Mouse (Mus musculus): ENCODE results near the gene Rbms1. TPM values are rescaled to one million over a fixed set of nuclear protein-coding genes. Genes with fewer than 3 reads are reported as not detected.
A peak's percentile ranks its signal among the peaks of the same experiment; 100 is the strongest.

Rbms1 gene
- polyA plus RNA-seq, 1 experiment from 2014 or later = 55.6 TPM

DNA sequence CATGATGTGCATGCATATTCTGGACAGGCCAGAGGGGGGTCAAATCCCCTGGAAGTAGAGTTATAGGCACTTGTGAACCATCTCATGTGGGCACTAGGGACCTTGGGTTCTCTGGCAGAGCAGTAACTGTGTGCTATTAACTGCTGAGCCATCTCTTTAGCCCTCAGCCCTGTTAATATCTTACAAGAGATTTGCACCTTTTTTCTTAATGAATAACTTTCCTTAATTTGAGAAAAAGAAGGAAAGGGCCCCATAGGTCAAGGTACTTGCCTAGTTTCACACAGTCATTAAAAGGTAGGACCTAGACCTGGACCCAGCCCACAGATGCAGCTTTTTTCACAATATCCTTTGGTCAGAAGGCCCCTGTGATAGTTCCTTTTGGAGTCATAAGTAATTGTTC lies 246.4 kb downstream of the Rbms1 start:
- Histone ChIP-seq H3K9me3 (ENCODE audit: control insufficient read depth, low read length) (no peaks in the 10 kb centered on the region), H3K4me2 (ENCODE audit: low read depth, low read length) (no peak overlapping the region), H3K4me3 (ENCODE audit: low read depth, low read length) (no peak overlapping the region), H3K36me3 (ENCODE audit: control insufficient read depth, insufficient read depth, low read length) (no peaks in the 10 kb centered on the region), H3K4me1 (ENCODE audit: control insufficient read depth, insufficient read depth, low read length) (peaks cover 17% of the 10 kb centered on the region), H3K9ac (replicated peaks; ENCODE audit: low read depth, low read length) (no peak overlapping the region), H3K27me3 (ENCODE audit: control insufficient read depth, insufficient read depth, low read length) (no peaks in the 10 kb centered on the region), H3K27ac (ENCODE audit: low read depth, low read length) (no peak overlapping the region)
- ATAC-seq (ENCODE audit: low read depth) = no peak

DNA sequence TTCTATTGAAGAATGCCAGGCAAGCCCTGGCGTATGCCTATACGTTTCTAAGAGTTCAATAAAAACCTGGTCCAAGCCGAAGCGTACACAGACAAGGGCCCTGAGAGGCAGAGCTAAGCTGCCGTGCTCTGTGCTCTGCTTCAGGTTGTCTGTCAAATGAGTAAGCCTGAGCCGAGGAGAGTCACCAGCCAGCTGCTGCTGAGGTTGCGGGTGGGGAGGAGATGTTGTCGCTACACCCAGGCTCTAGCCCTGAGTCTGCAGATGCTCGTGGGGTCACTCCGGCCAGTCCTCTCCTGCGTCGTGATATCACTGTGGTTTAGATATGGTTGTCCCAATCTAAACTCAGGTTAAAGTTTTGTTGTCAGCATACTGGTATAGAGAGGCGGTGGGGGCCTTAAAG lies 247.2 kb downstream of the Rbms1 start:
- WGBS = 83% methylated on average over 13 of the region's 13 CpGs
- ATAC-seq (ENCODE audit: low read depth) = no peak
- H3K4me1 ChIP-seq (ENCODE audit: control insufficient read depth, insufficient read depth, low read length) = peaks cover 17% of the 10 kb centered on the region

DNA sequence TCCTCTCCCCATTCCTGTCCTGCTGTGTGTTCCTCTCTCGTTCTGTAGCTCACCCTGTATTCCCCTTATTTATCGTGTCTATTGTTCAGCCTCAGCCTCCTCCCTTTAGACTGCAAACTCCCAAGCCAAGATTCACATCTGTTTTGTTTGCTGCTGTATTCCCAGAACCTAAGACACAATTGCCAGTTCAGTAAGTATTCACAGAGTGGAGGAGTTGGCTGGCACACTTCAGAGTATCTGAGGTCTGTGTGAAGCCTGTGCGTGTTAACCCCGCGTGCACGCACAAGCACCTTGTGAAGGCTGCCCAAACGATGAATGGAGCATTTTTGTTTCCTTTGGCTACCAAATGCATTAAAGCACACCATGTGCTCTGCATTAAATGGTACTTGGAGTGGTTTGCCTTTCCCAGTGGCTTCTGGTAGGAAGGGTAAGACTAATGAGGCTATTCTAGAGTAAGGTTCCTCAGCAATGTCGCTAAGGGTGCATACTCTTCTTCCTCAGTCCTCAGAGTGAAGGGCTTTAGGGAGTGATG lies 248.0 kb downstream of the Rbms1 start:
- ATAC-seq (ENCODE audit: low read depth) = peak; percentile 32; the same call in 1 of the 2 replicates
- H3K4me3 ChIP-seq (ENCODE audit: low read depth, low read length) = no peak overlapping the region
- H3K27ac ChIP-seq (ENCODE audit: low read depth, low read length) = peak overlapping the region; percentile 31; the same call in 1 of the 2 replicates
- 48% methylated on average over 8 of the region's 8 CpGs for WGBS
- H3K36me3 ChIP-seq (ENCODE audit: control insufficient read depth, insufficient read depth, low read length) = no peaks in the 10 kb centered on the region
- H3K9ac ChIP-seq (replicated peaks; ENCODE audit: low read depth, low read length) = no peak overlapping the region
- H3K4me1 ChIP-seq (ENCODE audit: control insufficient read depth, insufficient read depth, low read length) = peaks cover 17% of the 10 kb centered on the region
- no peaks in the 10 kb centered on the region for H3K27me3 ChIP-seq (ENCODE audit: control insufficient read depth, insufficient read depth, low read length)
- no peaks in the 10 kb centered on the region for H3K9me3 ChIP-seq (ENCODE audit: control insufficient read depth, low read length)
- H3K4me2 ChIP-seq (ENCODE audit: low read depth, low read length) = no peak overlapping the region

More for the DNA sequence above, 247.2 kb downstream of the Rbms1 start:
- H3K9ac ChIP-seq (replicated peaks; ENCODE audit: low read depth, low read length) = no peak overlapping the region
- no peaks in the 10 kb centered on the region for H3K27me3 ChIP-seq (ENCODE audit: control insufficient read depth, insufficient read depth, low read length)
- no peak overlapping the region for H3K4me3 ChIP-seq (ENCODE audit: low read depth, low read length)
- no peak overlapping the region for H3K4me2 ChIP-seq (ENCODE audit: low read depth, low read length)
- H3K36me3 ChIP-seq (ENCODE audit: control insufficient read depth, insufficient read depth, low read length) = no peaks in the 10 kb centered on the region
- no peak overlapping the region for H3K27ac ChIP-seq (ENCODE audit: low read depth, low read length)
- H3K9me3 ChIP-seq (ENCODE audit: control insufficient read depth, low read length) = no peaks in the 10 kb centered on the region

DNA sequence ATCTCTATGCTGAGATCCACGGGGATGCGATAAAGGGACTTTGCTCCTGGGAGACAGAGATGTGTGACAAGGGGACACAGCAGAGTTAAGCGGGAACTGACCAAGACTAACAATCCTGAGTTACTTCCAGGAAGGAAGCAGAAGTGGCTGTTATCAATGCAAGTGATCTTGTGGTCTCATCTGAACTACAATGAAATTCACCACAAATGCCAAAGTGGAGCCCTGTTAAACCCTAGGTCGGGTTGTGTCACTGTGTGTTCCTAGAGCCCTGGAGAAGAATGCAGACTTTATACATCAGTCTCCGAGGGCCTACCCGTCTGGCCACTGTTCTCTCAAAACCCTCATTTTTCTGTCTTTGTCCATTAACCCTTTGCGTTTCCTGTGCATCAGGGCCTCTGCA lies 248.5 kb downstream of the Rbms1 start:
- Histone ChIP-seq H3K4me3 (ENCODE audit: low read depth, low read length) (no peak overlapping the region), H3K9me3 (ENCODE audit: control insufficient read depth, low read length) (no peaks in the 10 kb centered on the region), H3K36me3 (ENCODE audit: control insufficient read depth, insufficient read depth, low read length) (no peaks in the 10 kb centered on the region), H3K4me2 (ENCODE audit: low read depth, low read length) (no peak overlapping the region), H3K27me3 (ENCODE audit: control insufficient read depth, insufficient read depth, low read length) (no peaks in the 10 kb centered on the region), H3K9ac (replicated peaks; ENCODE audit: low read depth, low read length) (no peak overlapping the region), H3K27ac (ENCODE audit: low read depth, low read length) (no peak overlapping the region; the same call in 1 of the 2 replicates), H3K4me1 (ENCODE audit: control insufficient read depth, insufficient read depth, low read length) (peaks cover 17% of the 10 kb centered on the region)
- WGBS = 37% methylated on average over 7 of the region's 7 CpGs
- ATAC-seq (ENCODE audit: low read depth) = 0 out of 2 replicates have a peak, but pooled peaks have one; percentile 18

DNA sequence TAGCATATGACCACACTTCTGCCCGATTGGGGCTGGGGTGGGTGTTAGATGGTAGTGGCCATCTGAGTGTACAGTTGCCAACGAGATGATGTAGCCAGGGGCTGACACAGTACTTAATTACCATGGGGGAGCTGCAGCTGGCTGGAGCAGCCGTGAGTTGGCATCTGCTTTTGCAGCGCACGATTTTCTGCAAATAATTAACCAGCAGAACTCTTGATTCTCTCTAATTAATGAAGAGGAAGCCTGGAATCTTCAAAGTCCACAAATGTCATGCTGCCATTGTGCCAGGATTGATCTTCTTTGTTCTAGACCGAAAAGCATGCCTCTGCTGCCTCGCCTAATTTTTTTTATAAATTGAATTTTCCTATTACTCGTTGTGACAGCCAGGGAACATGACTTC lies 249.1 kb downstream of the Rbms1 start:
- Histone ChIP-seq H3K4me3 (ENCODE audit: low read depth, low read length) (no peak overlapping the region), H3K4me1 (ENCODE audit: control insufficient read depth, insufficient read depth, low read length) (peaks cover 17% of the 10 kb centered on the region), H3K36me3 (ENCODE audit: control insufficient read depth, insufficient read depth, low read length) (no peaks in the 10 kb centered on the region), H3K9me3 (ENCODE audit: control insufficient read depth, low read length) (no peaks in the 10 kb centered on the region), H3K27me3 (ENCODE audit: control insufficient read depth, insufficient read depth, low read length) (no peaks in the 10 kb centered on the region), H3K27ac (ENCODE audit: low read depth, low read length) (no peak overlapping the region; the same call in 1 of the 2 replicates), H3K4me2 (ENCODE audit: low read depth, low read length) (no peak overlapping the region), H3K9ac (replicated peaks; ENCODE audit: low read depth, low read length) (no peak overlapping the region)
- peak; percentile 72; the same call in 1 of the 2 replicates for ATAC-seq (ENCODE audit: low read depth)
- WGBS = 17% methylated on average over 8 of the region's 8 CpGs

DNA sequence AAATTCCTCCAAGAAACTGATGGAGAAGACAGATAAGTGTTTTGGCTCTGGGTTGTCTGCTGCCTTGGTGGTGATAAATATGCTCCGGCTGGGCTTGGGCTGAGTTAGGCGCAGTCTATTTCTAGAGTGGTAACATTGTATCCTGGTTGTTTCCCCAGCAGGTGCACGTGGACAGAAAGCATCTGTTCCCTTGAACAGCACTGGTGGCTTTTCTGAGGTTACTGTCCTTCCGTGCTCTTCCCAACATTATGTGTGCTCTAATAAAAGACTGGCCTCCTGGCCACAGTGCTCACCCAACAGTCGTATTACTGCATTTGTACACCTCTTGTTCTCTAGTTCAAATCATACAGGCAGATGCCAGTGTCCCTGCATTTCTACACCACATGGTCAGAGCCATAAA lies 250.1 kb downstream of the Rbms1 start:
- ATAC-seq (ENCODE audit: low read depth) = no peak
- Histone ChIP-seq H3K4me2 (ENCODE audit: low read depth, low read length) (no peak overlapping the region), H3K27ac (ENCODE audit: low read depth, low read length) (no peak overlapping the region; the same call in 1 of the 2 replicates), H3K36me3 (ENCODE audit: control insufficient read depth, insufficient read depth, low read length) (no peaks in the 10 kb centered on the region), H3K9ac (replicated peaks; ENCODE audit: low read depth, low read length) (no peak overlapping the region), H3K4me1 (ENCODE audit: control insufficient read depth, insufficient read depth, low read length) (peaks cover 17% of the 10 kb centered on the region), H3K9me3 (ENCODE audit: control insufficient read depth, low read length) (no peaks in the 10 kb centered on the region), H3K4me3 (ENCODE audit: low read depth, low read length) (no peak overlapping the region), H3K27me3 (ENCODE audit: control insufficient read depth, insufficient read depth, low read length) (no peaks in the 10 kb centered on the region)
- 83% methylated on average over 5 of the region's 5 CpGs for WGBS

DNA sequence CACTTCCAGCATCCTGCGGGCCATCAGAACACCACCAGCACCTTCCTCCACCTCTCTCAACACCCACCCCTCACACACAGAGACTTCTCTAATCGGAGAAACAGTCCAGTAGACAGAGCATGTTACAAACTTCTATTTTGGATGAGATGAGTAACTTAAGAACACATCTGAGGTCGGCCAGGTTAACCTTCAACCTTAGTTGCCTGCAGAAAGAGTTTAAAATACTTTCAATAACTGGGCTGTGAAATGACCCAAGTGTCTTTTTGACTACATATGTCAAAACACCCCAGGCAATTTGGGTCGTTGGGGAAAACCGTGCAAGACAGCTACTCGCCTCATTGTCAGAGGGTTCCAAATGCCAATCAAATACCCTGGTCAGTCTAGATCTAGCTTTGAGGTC lies 250.5 kb downstream of the Rbms1 start:
- no peaks in the 10 kb centered on the region for H3K36me3 ChIP-seq (ENCODE audit: control insufficient read depth, insufficient read depth, low read length)
- H3K27me3 ChIP-seq (ENCODE audit: control insufficient read depth, insufficient read depth, low read length) = no peaks in the 10 kb centered on the region
- WGBS = 82% methylated on average over 6 of the region's 6 CpGs
- no peak overlapping the region for H3K27ac ChIP-seq (ENCODE audit: low read depth, low read length)
- H3K4me2 ChIP-seq (ENCODE audit: low read depth, low read length) = no peak overlapping the region
- H3K4me1 ChIP-seq (ENCODE audit: control insufficient read depth, insufficient read depth, low read length) = peaks cover 17% of the 10 kb centered on the region
- no peak overlapping the region for H3K9ac ChIP-seq (replicated peaks; ENCODE audit: low read depth, low read length)
- no peak for ATAC-seq (ENCODE audit: low read depth)
- no peaks in the 10 kb centered on the region for H3K9me3 ChIP-seq (ENCODE audit: control insufficient read depth, low read length)
- H3K4me3 ChIP-seq (ENCODE audit: low read depth, low read length) = no peak overlapping the region

DNA sequence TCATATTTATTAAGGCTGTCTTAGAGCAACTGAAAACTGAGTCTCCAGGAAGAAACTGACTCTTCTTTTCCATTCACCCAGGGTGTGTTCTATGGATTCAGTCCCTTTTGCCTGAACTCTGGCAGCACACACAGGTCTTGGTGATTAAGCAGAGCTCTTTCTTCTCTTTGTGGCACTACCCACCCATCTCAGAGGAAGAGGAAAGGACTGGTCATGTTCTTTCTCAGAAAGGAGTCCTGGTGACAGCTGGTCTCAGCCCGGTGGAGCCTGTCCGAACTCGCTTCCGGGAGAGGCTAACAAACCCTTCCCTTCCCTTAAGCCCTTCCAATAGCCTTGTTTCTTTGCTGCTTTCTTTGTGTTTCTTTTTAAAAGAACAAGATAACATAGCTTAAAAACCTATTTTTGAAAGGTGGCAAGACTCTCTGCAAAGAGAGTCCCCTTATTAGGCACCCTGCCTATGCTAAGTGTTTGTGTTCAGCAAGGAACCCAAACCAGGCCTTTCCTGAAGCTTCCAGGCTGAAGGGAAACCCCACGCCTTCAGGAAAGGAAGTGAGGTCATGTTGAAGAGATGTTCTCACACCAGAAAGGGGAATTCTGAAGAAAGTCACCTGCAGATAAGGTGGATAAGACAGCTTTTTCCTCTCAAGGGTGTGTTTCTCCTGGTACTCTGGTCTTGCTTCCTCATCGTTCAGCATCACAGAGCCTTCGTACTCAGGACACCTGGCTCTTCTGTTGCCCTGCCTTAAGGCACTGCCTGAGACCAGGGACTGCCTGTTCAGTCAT lies 251.7 kb downstream of the Rbms1 start:
- WGBS = 92% methylated on average over 7 of the region's 7 CpGs
- Histone ChIP-seq H3K4me3 (ENCODE audit: low read depth, low read length) (no peak overlapping the region), H3K4me2 (ENCODE audit: low read depth, low read length) (no peak overlapping the region), H3K9ac (replicated peaks; ENCODE audit: low read depth, low read length) (no peak overlapping the region), H3K27me3 (ENCODE audit: control insufficient read depth, insufficient read depth, low read length) (no peaks in the 10 kb centered on the region), H3K36me3 (ENCODE audit: control insufficient read depth, insufficient read depth, low read length) (no peaks in the 10 kb centered on the region), H3K9me3 (ENCODE audit: control insufficient read depth, low read length) (no peaks in the 10 kb centered on the region), H3K27ac (ENCODE audit: low read depth, low read length) (no peak overlapping the region), H3K4me1 (ENCODE audit: control insufficient read depth, insufficient read depth, low read length) (peaks cover 17% of the 10 kb centered on the region)
- no peak for ATAC-seq (ENCODE audit: low read depth)

DNA sequence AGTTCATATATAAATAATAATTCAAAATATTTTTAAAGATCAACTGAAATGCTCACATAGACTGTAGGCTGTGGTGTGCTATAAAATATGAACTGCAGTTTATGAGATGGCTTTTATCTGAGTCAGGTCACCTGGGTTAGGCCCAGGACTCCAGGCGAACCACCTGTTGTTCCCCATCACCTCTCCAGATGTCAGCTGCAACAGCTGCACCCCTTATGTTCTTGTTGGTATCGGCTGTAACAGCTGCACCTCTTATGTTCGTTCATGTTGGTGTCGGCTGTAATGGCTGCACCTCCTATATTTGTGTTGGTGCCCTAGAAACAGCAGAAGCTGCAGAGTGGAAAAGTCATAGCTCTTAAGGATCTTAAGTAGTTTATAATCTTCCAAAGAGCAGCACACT lies 252.7 kb downstream of the Rbms1 start:
- H3K4me3 ChIP-seq (ENCODE audit: low read depth, low read length) = no peak overlapping the region
- peaks cover 14% of the 10 kb centered on the region for H3K4me1 ChIP-seq (ENCODE audit: control insufficient read depth, insufficient read depth, low read length)
- no peak for ATAC-seq (ENCODE audit: low read depth)
- H3K27ac ChIP-seq (ENCODE audit: low read depth, low read length) = no peak overlapping the region
- no peak overlapping the region for H3K4me2 ChIP-seq (ENCODE audit: low read depth, low read length)
- H3K36me3 ChIP-seq (ENCODE audit: control insufficient read depth, insufficient read depth, low read length) = no peaks in the 10 kb centered on the region
- no peak overlapping the region for H3K9ac ChIP-seq (replicated peaks; ENCODE audit: low read depth, low read length)
- no peaks in the 10 kb centered on the region for H3K27me3 ChIP-seq (ENCODE audit: control insufficient read depth, insufficient read depth, low read length)
- no peaks in the 10 kb centered on the region for H3K9me3 ChIP-seq (ENCODE audit: control insufficient read depth, low read length)
- 91% methylated on average over 4 of the region's 4 CpGs for WGBS
